Mouse (Mus musculus) liver, embryonic 13.5 days (tissue): Measurements from ENCODE around the gene Thsd1. TPM values are rescaled to one million over a fixed set of nuclear protein-coding genes. Genes with fewer than 3 reads are reported as not detected.
A peak's percentile ranks its signal among the peaks of the same experiment; 100 is the strongest.

Source experiments
- ATAC-seq: fragments of 200-750 bp; cut with Nextera tagmentation; 2 replicates; pipeline ENCODE4 v1.8.0; 2017; ENCODE audit warnings: low read depth, mild to moderate bottlenecking, moderate number of reproducible peaks, moderate library complexity
- DNase-seq: peaks from one replicate; pipeline ENCODE4 v3.0.0; 2022
- H3K27ac ChIP-seq: fragments of 300-500 bp; sonication (generic); 2 replicates; pipeline ENCODE4 v1.5.1; 2015; ENCODE audit warnings: moderate library complexity, mild to moderate bottlenecking, inconsistent platforms
- H3K27me3 ChIP-seq: fragments of 300-500 bp; sonication (generic); 2 replicates; pipeline ENCODE4 v1.6.1; 2015; ENCODE audit warnings: mild to moderate bottlenecking, inconsistent platforms
- H3K36me3 ChIP-seq: fragments of 300-500 bp; sonication (generic); 2 replicates; pipeline ENCODE4 v1.6.1; 2015; ENCODE audit warnings: mild to moderate bottlenecking, inconsistent platforms
- H3K4me1 ChIP-seq: fragments of 300-500 bp; sonication (generic); replicated peaks from 2 replicates; pipeline ENCODE4 v1.6.1; 2015; ENCODE audit warnings: inconsistent platforms
- H3K4me2 ChIP-seq: fragments of 300-500 bp; sonication (generic); 2 replicates; pipeline ENCODE4 v1.6.1; 2015; ENCODE audit warnings: inconsistent platforms, mild to moderate bottlenecking, moderate library complexity
- H3K4me3 ChIP-seq: fragments of 300-500 bp; sonication (generic); replicated peaks from 2 replicates; pipeline ENCODE4 v1.5.1; 2015; ENCODE audit warnings: mild to moderate bottlenecking, inconsistent platforms
- H3K9ac ChIP-seq: fragments of 300-500 bp; sonication (generic); 2 replicates; pipeline ENCODE4 v1.6.1; 2015; ENCODE audit warnings: mild to moderate bottlenecking, inconsistent platforms
- H3K9me3 ChIP-seq: fragments of 300-500 bp; sonication (generic); replicated peaks from 2 replicates; pipeline ENCODE4 v1.6.1; 2016; ENCODE audit warnings: inconsistent platforms
- WGBS: fragments of 180-500 bp; shearing (Covaris S2); methylation state at CpG from one replicate; pipeline ENCODE4 v1.1.7; 2015; ENCODE audit not compliant: insufficient replicate concordance; 5-methylcytosine and 5-hydroxymethylcytosine counted together
- polyA plus RNA-seq: library from polyadenylated mRNA; unstranded; fragments of >200 nt; fragmentation: Nextera tagmentation; extraction: Ambion mirVana; gene quantifications from 2 replicates; pipeline ENCODE4 v1.2.1, GENCODE M21; 2015

Thsd1 gene
- polyA plus RNA-seq, 1 experiment from 2014 or later = 1.5 TPM

DNA sequence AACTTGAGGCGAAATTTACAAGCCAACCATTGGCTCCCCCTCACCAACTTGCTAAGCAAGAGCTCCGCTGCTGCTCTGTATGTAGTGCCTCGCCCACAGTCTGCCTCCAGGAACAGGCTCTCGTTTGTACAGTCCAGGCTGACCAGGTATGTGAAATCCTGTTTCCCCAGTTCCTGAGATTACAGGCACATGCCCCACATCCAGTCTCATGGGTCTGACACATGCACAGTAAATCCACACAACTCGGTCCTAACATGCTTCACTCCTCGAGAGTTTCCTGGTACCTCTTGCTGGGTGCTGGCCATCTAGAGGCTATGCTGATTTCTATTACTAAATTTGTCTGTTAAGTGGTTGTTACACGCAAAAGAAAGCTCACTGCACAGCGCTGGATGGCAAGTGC is 752 bp upstream of the Thsd1 start:
- ATAC-seq = no peak

DNA sequence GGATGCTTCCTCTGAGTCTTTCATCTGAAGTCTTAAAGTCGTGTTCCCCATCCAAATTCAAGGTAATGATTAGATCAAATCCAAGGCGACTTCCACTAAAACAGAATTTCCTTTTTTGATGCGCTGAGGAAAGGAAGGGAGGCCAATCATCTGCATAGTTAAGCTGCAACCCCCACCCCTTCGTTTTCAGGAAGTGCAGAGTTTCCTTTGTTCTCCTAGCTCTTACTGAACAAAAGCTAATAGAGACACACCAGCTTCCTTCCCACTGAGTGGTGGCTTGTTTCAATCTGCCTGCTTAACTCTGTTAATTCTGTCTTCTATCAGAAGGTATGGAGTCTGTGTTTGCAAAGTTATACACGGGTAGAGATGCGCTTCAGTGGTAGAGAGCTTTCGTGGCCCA is 1.5 kb downstream of the Thsd1 start:
- Histone ChIP-seq H3K4me2 (peak overlapping the region; percentile 72; the same call in 1 of the 2 replicates), H3K27me3 (peaks cover 32% of the 10 kb centered on the region), H3K27ac (no peak overlapping the region), H3K9ac (no peak overlapping the region), H3K4me3 (no peak overlapping the region), H3K9me3 (no peaks in the 10 kb centered on the region), H3K36me3 (no peaks in the 10 kb centered on the region), H3K4me1 (peaks cover 9% of the 10 kb centered on the region; the same call in 1 of the 2 replicates)
- 16% methylated on average over 7 of the region's 7 CpGs for WGBS
- ATAC-seq = no peak
- no peak for DNase-seq

More for the DNA sequence above, 752 bp upstream of the Thsd1 start:
- Histone ChIP-seq H3K27me3 (peaks cover 32% of the 10 kb centered on the region), H3K36me3 (0 out of 2 replicates have a peak, but pooled peaks cover 6% of the 10 kb centered on the region), H3K9ac (no peak overlapping the region), H3K4me2 (0 out of 2 replicates have a peak overlapping the region, but pooled peaks have one; percentile 72), H3K27ac (no peak overlapping the region), H3K9me3 (no peaks in the 10 kb centered on the region), H3K4me1 (peaks cover 9% of the 10 kb centered on the region; the same call in 1 of the 2 replicates), H3K4me3 (no peak overlapping the region)
- WGBS = 40% methylated on average over 8 of the region's 8 CpGs
- DNase-seq = no peak

DNA sequence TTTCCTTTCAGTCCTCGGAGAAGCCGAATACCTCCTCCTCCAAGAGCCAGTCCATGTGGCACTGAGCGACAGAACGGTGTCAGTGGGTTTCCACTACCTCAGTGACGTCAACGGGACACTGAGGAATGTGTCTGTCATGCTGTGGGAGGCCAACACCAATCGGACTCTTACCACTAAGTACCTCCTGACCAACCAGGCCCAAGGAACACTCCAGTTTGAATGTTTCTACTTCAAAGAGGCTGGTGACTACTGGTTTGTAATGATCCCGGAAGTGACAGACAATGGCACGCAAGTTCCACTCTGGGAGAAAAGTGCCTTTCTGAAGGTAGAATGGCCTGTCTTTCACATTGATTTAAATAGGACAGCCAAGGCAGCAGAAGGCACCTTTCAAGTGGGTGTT is 15.9 kb downstream of the Thsd1 start:
- 82% methylated on average over 9 of the region's 9 CpGs for WGBS
- H3K4me3 ChIP-seq = no peak overlapping the region
- no peaks in the 10 kb centered on the region for H3K27me3 ChIP-seq
- no peak overlapping the region for H3K27ac ChIP-seq
- H3K4me2 ChIP-seq = no peak overlapping the region
- DNase-seq (no peak), ATAC-seq (no peak)
- H3K9me3 ChIP-seq = no peaks in the 10 kb centered on the region
- H3K4me1 ChIP-seq = no peaks in the 10 kb centered on the region
- H3K36me3 ChIP-seq = no peaks in the 10 kb centered on the region
- no peak overlapping the region for H3K9ac ChIP-seq

DNA sequence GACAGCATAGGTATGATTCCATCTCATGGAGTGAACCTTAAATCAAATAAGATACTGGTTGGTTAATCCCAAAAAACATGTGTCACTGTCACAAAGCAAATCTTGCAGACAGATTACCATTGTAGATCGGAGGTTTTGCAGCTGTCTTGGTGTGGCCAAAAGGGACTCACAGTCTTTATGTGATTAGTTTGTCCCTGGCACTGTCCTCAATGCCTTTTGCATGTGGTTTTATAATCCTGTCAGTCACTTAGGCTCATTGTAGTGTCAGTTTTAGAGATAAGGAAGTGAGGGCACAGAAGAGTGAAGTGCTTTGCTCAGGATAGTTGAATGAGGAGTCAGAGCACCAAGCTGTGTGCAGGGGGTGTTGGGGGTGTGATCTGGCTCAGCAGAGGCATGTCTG is 18.6 kb downstream of the Thsd1 start:
- no peak overlapping the region for H3K4me3 ChIP-seq
- ATAC-seq (no peak), DNase-seq (no peak)
- WGBS = 16% methylated on average over 1 of the region's 1 CpGs
- H3K27me3 ChIP-seq = no peaks in the 10 kb centered on the region
- no peaks in the 10 kb centered on the region for H3K36me3 ChIP-seq
- H3K9me3 ChIP-seq = no peaks in the 10 kb centered on the region
- no peak overlapping the region for H3K9ac ChIP-seq
- H3K27ac ChIP-seq = no peak overlapping the region
- H3K4me1 ChIP-seq = no peaks in the 10 kb centered on the region
- H3K4me2 ChIP-seq = no peak overlapping the region

DNA sequence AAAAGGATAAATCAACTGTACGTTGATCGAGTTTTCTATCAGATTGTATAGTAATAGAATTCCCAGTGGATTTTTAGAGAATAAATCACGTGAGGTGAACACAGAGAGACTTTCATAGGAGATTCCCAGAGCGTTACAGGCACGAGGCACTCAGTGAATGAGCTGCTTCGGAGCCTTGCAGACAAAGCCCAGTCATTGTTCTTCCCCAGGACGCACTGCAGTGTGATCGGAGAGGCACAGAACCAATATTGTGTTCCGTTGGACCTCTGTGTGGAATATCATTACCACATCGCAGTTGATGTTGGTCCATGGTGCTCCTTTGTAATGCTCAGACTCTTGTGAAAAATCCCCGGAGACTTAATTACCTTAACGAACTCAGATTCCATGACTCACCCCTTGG is 20.8 kb downstream of the Thsd1 start:
- DNase-seq = no peak
- Histone ChIP-seq H3K27me3 (no peaks in the 10 kb centered on the region), H3K4me1 (no peaks in the 10 kb centered on the region), H3K9me3 (no peaks in the 10 kb centered on the region), H3K4me3 (no peak overlapping the region), H3K27ac (no peak overlapping the region), H3K9ac (no peak overlapping the region), H3K4me2 (no peak overlapping the region), H3K36me3 (no peaks in the 10 kb centered on the region)
- ATAC-seq = no peak
- 83% methylated on average over 12 of the region's 12 CpGs for WGBS

DNA sequence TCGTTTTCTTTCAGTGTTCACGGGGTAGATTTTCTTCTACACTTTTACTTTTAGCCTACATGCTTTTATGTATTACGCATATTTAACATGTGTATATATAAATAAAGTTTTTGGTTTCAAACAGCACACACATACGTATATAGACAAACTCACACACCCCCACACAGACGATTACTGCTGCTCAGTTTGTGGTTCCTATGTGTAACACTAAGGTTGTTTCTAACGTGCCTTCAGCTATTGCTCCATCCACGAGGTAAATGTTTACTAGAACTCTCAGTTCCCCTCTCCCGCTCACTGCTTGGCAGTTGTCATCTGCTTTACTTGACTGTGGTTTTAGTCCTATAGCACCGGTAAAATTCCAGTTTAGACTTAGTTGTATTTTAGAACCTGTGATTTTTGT is 22.0 kb downstream of the Thsd1 start:
- Histone ChIP-seq H3K4me2 (no peak overlapping the region), H3K9me3 (no peaks in the 10 kb centered on the region), H3K4me1 (no peaks in the 10 kb centered on the region), H3K27ac (no peak overlapping the region), H3K9ac (no peak overlapping the region), H3K27me3 (no peaks in the 10 kb centered on the region), H3K36me3 (no peaks in the 10 kb centered on the region), H3K4me3 (no peak overlapping the region)
- no peak for DNase-seq
- no peak for ATAC-seq
- 61% methylated on average over 9 of the region's 9 CpGs for WGBS

DNA sequence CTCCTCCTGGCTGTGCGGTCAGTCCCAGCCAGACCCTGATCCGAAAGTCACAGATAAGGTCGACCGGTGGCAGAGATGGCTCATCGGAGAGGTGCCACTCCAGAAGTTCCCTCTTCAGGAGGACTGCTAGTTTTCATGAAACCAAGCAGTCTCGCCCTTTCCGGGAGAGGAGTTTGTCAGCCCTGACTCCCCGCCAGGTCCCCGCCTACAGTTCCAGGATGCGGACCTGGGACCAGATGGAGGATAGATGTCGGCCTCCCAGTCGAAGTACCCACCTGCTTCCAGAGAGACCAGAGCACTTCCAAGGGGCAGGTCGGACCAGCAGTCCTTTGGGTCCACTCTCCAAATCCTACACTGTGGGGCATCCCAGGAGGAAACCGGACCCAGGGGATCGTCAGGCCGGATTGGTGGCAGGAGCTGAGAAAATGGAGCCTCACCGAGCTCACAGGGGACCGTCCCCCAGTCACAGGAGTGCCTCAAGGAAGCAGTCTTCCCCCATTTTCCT is 31.9 kb downstream of the Thsd1 start:
- DNase-seq = no peak
- H3K9me3 ChIP-seq = no peaks in the 10 kb centered on the region
- 0 out of 2 replicates have a peak, but pooled peaks cover 4% of the 10 kb centered on the region for H3K4me1 ChIP-seq
- ATAC-seq = no peak
- H3K9ac ChIP-seq = no peak overlapping the region
- no peak overlapping the region for H3K4me3 ChIP-seq
- no peaks in the 10 kb centered on the region for H3K27me3 ChIP-seq
- H3K4me2 ChIP-seq = no peak overlapping the region
- WGBS = 80% methylated on average over 18 of the region's 18 CpGs
- H3K36me3 ChIP-seq = no peaks in the 10 kb centered on the region
- no peak overlapping the region for H3K27ac ChIP-seq

DNA sequence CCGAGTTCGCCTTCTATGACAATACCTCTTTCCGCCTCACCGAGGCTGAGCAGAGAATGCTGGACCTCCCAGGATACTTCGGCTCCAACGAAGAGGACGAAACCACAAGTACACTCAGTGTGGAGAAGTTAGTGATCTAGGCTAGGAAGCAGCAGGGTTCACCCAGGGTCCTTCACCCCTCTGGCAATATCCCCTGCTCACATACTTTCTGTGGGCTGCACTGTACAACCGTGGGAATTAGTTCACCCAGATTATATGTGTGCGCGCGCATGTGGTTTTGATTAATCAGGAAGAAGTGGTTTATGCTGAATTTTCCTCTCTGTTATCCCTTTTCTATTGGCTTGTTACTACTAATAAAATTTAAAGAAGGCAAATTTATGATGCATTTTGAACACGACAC is 32.4 kb downstream of the Thsd1 start:
- H3K36me3 ChIP-seq = no peaks in the 10 kb centered on the region
- H3K4me1 ChIP-seq = 0 out of 2 replicates have a peak, but pooled peaks cover 4% of the 10 kb centered on the region
- ATAC-seq = no peak
- H3K9ac ChIP-seq = no peak overlapping the region
- no peaks in the 10 kb centered on the region for H3K27me3 ChIP-seq
- no peak overlapping the region for H3K4me2 ChIP-seq
- H3K4me3 ChIP-seq = no peak overlapping the region
- no peak for DNase-seq
- H3K9me3 ChIP-seq = no peaks in the 10 kb centered on the region
- 76% methylated on average over 12 of the region's 12 CpGs for WGBS
- no peak overlapping the region for H3K27ac ChIP-seq

DNA sequence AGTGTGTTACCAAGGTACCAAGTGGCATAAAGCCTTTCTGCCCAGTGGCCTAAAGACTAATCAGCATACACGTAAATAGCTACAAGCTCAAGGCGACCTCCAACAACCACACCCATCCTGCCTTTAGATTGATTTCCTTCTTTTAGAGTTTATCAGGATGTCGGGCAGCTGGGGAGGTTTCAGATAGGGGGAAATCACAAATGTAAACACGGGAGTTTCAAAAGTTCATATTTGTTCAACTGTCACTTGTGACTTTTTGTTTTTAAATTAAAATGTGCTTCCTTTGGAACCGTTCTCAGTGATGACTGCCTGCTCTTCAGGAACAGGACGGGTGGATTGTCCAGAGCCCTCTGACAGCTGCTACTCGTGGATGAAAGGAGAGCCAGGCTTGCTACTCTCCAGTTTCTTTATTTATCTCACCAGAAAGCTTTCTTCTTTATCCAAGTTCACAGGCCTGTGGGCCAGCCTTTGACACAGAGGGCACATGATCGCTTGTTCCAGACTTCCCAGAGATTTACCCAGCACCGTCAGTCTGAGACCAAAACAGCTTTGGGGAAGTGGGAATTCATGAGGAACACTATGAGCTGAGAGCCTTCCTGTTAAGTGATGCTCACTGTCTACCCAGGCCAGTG is 33.1 kb downstream of the Thsd1 start:
- ATAC-seq = no peak

DNA sequence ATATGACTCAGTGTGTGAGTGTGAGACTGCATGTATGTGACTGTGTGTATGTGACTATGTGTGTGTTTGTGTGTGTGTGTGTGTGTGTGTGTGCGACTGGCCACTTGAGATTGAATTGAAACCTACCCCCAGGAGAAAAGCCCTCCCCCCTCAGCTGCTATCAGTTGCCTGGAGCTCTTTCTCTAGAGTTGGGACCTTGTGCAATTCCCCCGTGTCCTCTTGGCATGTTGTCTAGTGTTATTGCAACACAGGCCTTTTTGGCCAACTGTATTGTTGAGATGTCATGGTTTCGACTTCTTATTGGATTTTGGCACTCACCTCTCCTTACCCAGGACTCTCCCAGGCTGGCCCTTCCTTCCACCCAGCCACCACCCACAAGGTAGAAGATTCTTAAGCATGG is 35.2 kb downstream of the Thsd1 start:
- H3K27ac ChIP-seq = no peak overlapping the region
- no peak overlapping the region for H3K4me3 ChIP-seq
- 0 out of 2 replicates have a peak, but pooled peaks cover 4% of the 10 kb centered on the region for H3K4me1 ChIP-seq
- H3K4me2 ChIP-seq = no peak overlapping the region
- no peaks in the 10 kb centered on the region for H3K36me3 ChIP-seq
- ATAC-seq (no peak), DNase-seq (no peak)
- no peak overlapping the region for H3K9ac ChIP-seq
- 57% methylated on average over 3 of the region's 3 CpGs for WGBS
- H3K9me3 ChIP-seq = no peaks in the 10 kb centered on the region
- H3K27me3 ChIP-seq = no peaks in the 10 kb centered on the region

More for the DNA sequence above, 33.1 kb downstream of the Thsd1 start:
- Histone ChIP-seq H3K4me3 (no peak overlapping the region), H3K36me3 (no peaks in the 10 kb centered on the region), H3K9ac (no peak overlapping the region), H3K27me3 (no peaks in the 10 kb centered on the region), H3K9me3 (no peaks in the 10 kb centered on the region), H3K4me2 (no peak overlapping the region), H3K4me1 (0 out of 2 replicates have a peak, but pooled peaks cover 4% of the 10 kb centered on the region), H3K27ac (no peak overlapping the region)
- 19% methylated on average over 9 of the region's 9 CpGs for WGBS
- no peak for DNase-seq

DNA sequence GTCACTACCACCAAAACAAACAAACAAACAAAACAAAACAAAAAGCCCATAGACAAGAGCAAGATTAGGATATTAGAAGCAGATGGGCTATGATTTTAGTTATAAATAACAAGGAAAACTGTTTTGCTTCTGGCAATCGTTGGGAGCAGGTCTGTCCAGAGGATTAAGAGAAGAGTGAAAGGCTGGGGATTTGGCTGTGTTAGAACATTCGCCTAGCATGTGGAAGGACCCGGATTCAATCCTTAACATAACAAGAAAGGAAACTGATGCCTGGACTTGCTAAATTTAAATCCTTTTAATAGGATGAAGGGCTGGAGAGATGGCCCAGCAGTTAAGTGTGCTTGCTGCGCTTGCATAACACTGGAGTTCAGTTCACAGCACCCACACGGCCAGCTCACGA is 37.2 kb downstream of the Thsd1 start:
- H3K4me3 ChIP-seq = no peak overlapping the region
- H3K4me1 ChIP-seq = 0 out of 2 replicates have a peak, but pooled peaks cover 4% of the 10 kb centered on the region
- 69% methylated on average over 6 of the region's 6 CpGs for WGBS
- ATAC-seq (no peak), DNase-seq (no peak)
- no peaks in the 10 kb centered on the region for H3K36me3 ChIP-seq
- H3K27me3 ChIP-seq = no peaks in the 10 kb centered on the region
- no peak overlapping the region for H3K27ac ChIP-seq
- no peak overlapping the region for H3K4me2 ChIP-seq
- no peak overlapping the region for H3K9ac ChIP-seq
- H3K9me3 ChIP-seq = no peaks in the 10 kb centered on the region

DNA sequence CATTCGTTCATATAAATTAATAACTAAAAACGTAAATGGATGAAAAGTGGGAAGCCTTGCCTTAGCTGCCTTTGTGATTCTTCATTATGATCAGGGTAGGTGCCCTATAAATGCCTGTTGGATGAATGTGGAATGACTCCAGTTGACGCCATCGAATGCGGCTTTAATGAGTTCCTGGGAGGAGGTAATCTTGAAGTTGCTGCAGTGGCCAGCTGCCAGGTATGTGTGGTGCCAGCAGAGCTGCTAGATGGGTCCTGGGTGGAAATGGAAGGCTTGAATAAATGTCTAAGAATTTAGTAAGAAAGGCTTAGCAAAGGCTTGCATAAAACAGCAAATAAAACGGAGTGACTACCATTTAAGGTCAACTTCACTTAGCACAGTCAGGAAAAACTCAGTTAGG is 37.7 kb downstream of the Thsd1 start:
- Histone ChIP-seq H3K27me3 (no peaks in the 10 kb centered on the region), H3K4me1 (0 out of 2 replicates have a peak, but pooled peaks cover 3% of the 10 kb centered on the region), H3K36me3 (no peaks in the 10 kb centered on the region), H3K9ac (no peak overlapping the region), H3K9me3 (no peaks in the 10 kb centered on the region), H3K4me3 (no peak overlapping the region), H3K4me2 (no peak overlapping the region), H3K27ac (no peak overlapping the region)
- ATAC-seq (no peak), DNase-seq (no peak)
- 75% methylated on average over 6 of the region's 6 CpGs for WGBS
